Mouse (Mus musculus): ENCODE data around the gene Nckap1l.
"Not testable (repeated sequence)": the region's sequence is repeated elsewhere in the genome, so short reads cannot be mapped to it uniquely, and the experiment has no call there.

The Nckap1l gene

GRCm38 (mm10) chr15:103453551-103454218, at the start of gene Nckap1l:
Nckap1l (plus strand) TSS chr15:103453794.
- DNase-seq: peak; percentile 72 to 77

GRCm38 (mm10) chr15:103405586-103405985, 48.0 kb upstream of the Nckap1l start:
- DNase-seq: not testable (repeated sequence)

- no peak for DNase-seq
These were observed 26.6 kb upstream of the Nckap1l start for GRCm38 (mm10) chr15:103427017-103427416.

GRCm38 (mm10) chr15:103430241-103430640, 23.4 kb upstream of the Nckap1l start, which contains the start of gene Gtsf1:
Gtsf1 (minus strand) TSS chr15:103430470.
- no peak for DNase-seq

GRCm38 (mm10) chr15:103445966-103446365, 7.6 kb upstream of the Nckap1l start:
- DNase-seq: not testable (repeated sequence)

- DNase-seq: no peak
These were observed 5.2 kb upstream of the Nckap1l start, which contains the start of gene Gtsf2 for GRCm38 (mm10) chr15:103448369-103448768. Gtsf2 (minus strand) TSS chr15:103448469.

GRCm38 (mm10) chr15:103454449-103454848, 855 bp downstream of the Nckap1l start:
- no peak for DNase-seq

GRCm38 (mm10) chr15:103462539-103463261, 9.1 kb downstream of the Nckap1l start:
- DNase-seq: no peak

- DNase-seq: no peak
These were observed 18.0 kb downstream of the Nckap1l start for GRCm38 (mm10) chr15:103471488-103472194.

GRCm38 (mm10) chr15:103472265-103472664, 18.7 kb downstream of the Nckap1l start:
- no peak for DNase-seq

- no peak for DNase-seq
These were observed 19.6 kb downstream of the Nckap1l start for GRCm38 (mm10) chr15:103473182-103473581.

- no peak for DNase-seq
These were observed 20.2 kb downstream of the Nckap1l start for GRCm38 (mm10) chr15:103473769-103474168.

- DNase-seq: no peak
These were observed 25.5 kb downstream of the Nckap1l start for GRCm38 (mm10) chr15:103479080-103479606.

GRCm38 (mm10) chr15:103480129-103480528, 26.5 kb downstream of the Nckap1l start:
- no peak for DNase-seq

- DNase-seq: no peak
These were observed 28.9 kb downstream of the Nckap1l start for GRCm38 (mm10) chr15:103482488-103482887.

- no peak for DNase-seq
These were observed 30.9 kb downstream of the Nckap1l start for GRCm38 (mm10) chr15:103484490-103484889.

GRCm38 (mm10) chr15:103485106-103485505, 31.5 kb downstream of the Nckap1l start:
- DNase-seq: no peak

- no peak for DNase-seq
These were observed 33.1 kb downstream of the Nckap1l start for GRCm38 (mm10) chr15:103486658-103487057.

GRCm38 (mm10) chr15:103488336-103488735, 34.7 kb downstream of the Nckap1l start:
- DNase-seq: no peak

GRCm38 (mm10) chr15:103496204-103497140, 42.9 kb downstream of the Nckap1l start:
- DNase-seq: no peak

GRCm38 (mm10) chr15:103498157-103498556, 44.6 kb downstream of the Nckap1l start:
- DNase-seq: no peak

- no peak for DNase-seq
These were observed 47.1 kb downstream of the Nckap1l start for GRCm38 (mm10) chr15:103500723-103501122.
